Mouse (Mus musculus): ENCODE data around the gene 2410004B18Rik.
"Not testable (repeated sequence)": the region's sequence is repeated elsewhere in the genome, so short reads cannot be mapped to it uniquely, and the experiment has no call there.

The 2410004B18Rik gene

GRCm38 (mm10) chr3:145965583-145965982 lies 27.8 kb downstream of the 2410004B18Rik start:
- DNase-seq (ENCODE audit: low spot score), result not testable (repeated sequence)

GRCm38 (mm10) chr3:145966806-145967205 lies 29.0 kb downstream of the 2410004B18Rik start:
- no peak for DNase-seq (ENCODE audit: low spot score)

- DNase-seq (ENCODE audit: low spot score), result no peak
These were observed 31.3 kb downstream of the 2410004B18Rik start for GRCm38 (mm10) chr3:145969031-145969501.

- DNase-seq (ENCODE audit: low spot score), result no peak
These were observed 33.7 kb downstream of the 2410004B18Rik start for GRCm38 (mm10) chr3:145971501-145971900.

- DNase-seq (ENCODE audit: low spot score), result no peak
These were observed 37.2 kb downstream of the 2410004B18Rik start for GRCm38 (mm10) chr3:145974986-145975385.

GRCm38 (mm10) chr3:145985333-145985925 lies 47.6 kb downstream of the 2410004B18Rik start:
- peak; percentile 70 for DNase-seq (ENCODE audit: low spot score)

- no peak for DNase-seq (ENCODE audit: low spot score)
These were observed 48.6 kb downstream of the 2410004B18Rik start for GRCm38 (mm10) chr3:145986317-145987001.

- DNase-seq (ENCODE audit: low spot score), result peak; percentile 90
These were observed 49.6 kb downstream of the 2410004B18Rik start, which contains the start of gene Syde2 for GRCm38 (mm10) chr3:145987268-145987969. Gene Syde2, plus strand, starts transcription at chr3:145987870.

- peak; percentile 89 for DNase-seq (ENCODE audit: low spot score)
These were observed 50.3 kb downstream of the 2410004B18Rik start for GRCm38 (mm10) chr3:145987970-145988683.

GRCm38 (mm10) chr3:145988684-145989575 lies 51.1 kb downstream of the 2410004B18Rik start:
- DNase-seq (ENCODE audit: low spot score), result no peak

GRCm38 (mm10) chr3:145989576-145990081 lies 51.8 kb downstream of the 2410004B18Rik start:
- DNase-seq (ENCODE audit: low spot score), result no peak

GRCm38 (mm10) chr3:145991130-145991529 lies 53.3 kb downstream of the 2410004B18Rik start:
- no peak for DNase-seq (ENCODE audit: low spot score)

GRCm38 (mm10) chr3:145991976-145992730 lies 54.3 kb downstream of the 2410004B18Rik start:
- no peak for DNase-seq (ENCODE audit: low spot score)

GRCm38 (mm10) chr3:145992796-145993195 lies 55.0 kb downstream of the 2410004B18Rik start:
- DNase-seq (ENCODE audit: low spot score), result peak; percentile 82

GRCm38 (mm10) chr3:145993481-145994201 lies 55.8 kb downstream of the 2410004B18Rik start:
- DNase-seq (ENCODE audit: low spot score), result no peak

Measured in lung, postnatal 25 days (tissue).